Comparison of ENCODE assay signal across 9 mouse cellular contexts in genomic region chr15:88828800-88829705, GRCm38 (mm10). TPM values are rescaled to one million over a fixed set of nuclear protein-coding genes. Genes with fewer than 3 reads are reported as not detected.
DNase-seq lines count a peak whose midpoint lies in the region; ATAC-seq and TF ChIP-seq lines count a peak whose summit lies in the region.
"Had no signal": no experiment of that assay in that cellular context is flagged by ENCODE, and none has a peak within 500 bp of the region (broad histone marks: within the 10 kb centered on the region; RNA-seq: fewer than 3 reads in every experiment).

No protein-coding gene starts in this region.

- peaks cover 30% of the 10 kb centered on the region for H3K36me3 ChIP-seq in hindbrain, embryonic 12.5 days
- H3K36me3 ChIP-seq in lung, postnatal 0 days (ENCODE audit: insufficient read depth, low read length) = peaks cover 12% of the 10 kb centered on the region; the same call in 1 of the 2 replicates

- H3K9me3 ChIP-seq in hindbrain, embryonic 12.5 days (replicated peaks) = no peaks in the 10 kb centered on the region
- H3K9me3 ChIP-seq in lung, postnatal 0 days (ENCODE audit: low read length) = no peaks in the 10 kb centered on the region

- H3K4me2 ChIP-seq in hindbrain, embryonic 12.5 days (replicated peaks) = no peak overlapping the region
- no peak overlapping the region for H3K4me2 ChIP-seq in lung, postnatal 0 days (replicated peaks; ENCODE audit: low read depth, low read length)

- ATAC-seq in hindbrain, embryonic 12.5 days (ENCODE audit: low FRiP score) = peak; percentile 91
- peak; percentile 94 for ATAC-seq in lung, postnatal 0 days

- no peaks in the 10 kb centered on the region for H3K27me3 ChIP-seq in hindbrain, embryonic 12.5 days
- H3K27me3 ChIP-seq in lung, postnatal 0 days (replicated peaks; ENCODE audit: insufficient read depth, low read length) = no peaks in the 10 kb centered on the region

- no peak overlapping the region for H3K4me3 ChIP-seq in hindbrain, embryonic 12.5 days
- no peak overlapping the region for H3K4me3 ChIP-seq in lung, postnatal 0 days (ENCODE audit: low read depth, low read length)
- H3K4me3 ChIP-seq: myocyte had no signal

- WGBS in hindbrain, embryonic 12.5 days = 60% methylated on average over 17 of the region's 17 CpGs
- 50% methylated on average over 16 of the region's 17 CpGs for WGBS in lung, postnatal 0 days

- TF ChIP-seq EP300 in lung, postnatal 0 days (IDR thresholded peaks at IDR 0.05) = no peak

- H3K9ac ChIP-seq in hindbrain, embryonic 12.5 days = no peak overlapping the region
- no peak overlapping the region for H3K9ac ChIP-seq in lung, postnatal 0 days (replicated peaks; ENCODE audit: low read depth)

- peak; percentile 88 for TF ChIP-seq CTCF in lung, postnatal 0 days (IDR thresholded peaks at IDR 0.05)

- no peak overlapping the region for H3K27ac ChIP-seq in hindbrain, embryonic 12.5 days
- no peak overlapping the region for H3K27ac ChIP-seq in lung, postnatal 0 days (ENCODE audit: low read length)

- peaks cover 4% of the 10 kb centered on the region; the same call in 1 of the 2 replicates for H3K4me1 ChIP-seq in hindbrain, embryonic 12.5 days
- H3K4me1 ChIP-seq in lung, postnatal 0 days (ENCODE audit: insufficient read depth, low read depth, low read length) = no peaks in the 10 kb centered on the region; the same call in 1 of the 2 replicates

- DNase-seq in Muller cell, postnatal 12 days (ENCODE audit: inconsistent ontology term) = peak; percentile 69
- peak; percentile 96 to 98 for DNase-seq in cerebellum, postnatal 10 days
- DNase-seq in frontal cortex, postnatal 14 days (ENCODE audit: low spot score in 2 of 2) = peak; percentile 71 to 85
- DNase-seq in layer of hippocampus, postnatal 10 days (ENCODE audit: low spot score in 2 of 2) = peak; percentile 93 to 94
- DNase-seq in lung, postnatal 0 days (ENCODE audit: low spot score) = peak; percentile 89
- peak; percentile 88 for DNase-seq in ovary, postnatal 14 days (ENCODE audit: low spot score)
- DNase-seq in thymus, postnatal 0 days (ENCODE audit: low spot score) = peak; percentile 85

RNA-seq across cellular contexts. Expression of gene Creld2, which starts 9.6 kb away (rescaled TPM):
- polyA plus RNA-seq in hindbrain, embryonic 12.5 days (2016; fragmentation: Nextera tagmentation; extraction: Ambion mirVana) = 65.2 and 74.8 TPM in 2 replicates
- total RNA-seq in layer of hippocampus, postnatal 10 days (2021) = 10 to 100 TPM; 19.8 to 20.5 TPM
- 62.6 and 76.5 TPM in 2 replicates for polyA plus RNA-seq in lung, postnatal 0 days (2015; fragmentation: Nextera tagmentation; extraction: Ambion mirVana)
- polyA plus RNA-seq in thymus, postnatal 0 days (2015; fragmentation: Nextera tagmentation; extraction: Ambion mirVana) = 63.6 and 78.9 TPM in 2 replicates

RNA-seq across cellular contexts. Expression of gene Alg12, which starts 9.9 kb away (rescaled TPM):
- 9.1 and 9.9 TPM in 2 replicates for polyA plus RNA-seq in hindbrain, embryonic 12.5 days (2016; fragmentation: Nextera tagmentation; extraction: Ambion mirVana)
- total RNA-seq in layer of hippocampus, postnatal 10 days (2021) = 10 to 100 TPM in 1 of 2 experiments, 1 to 10 TPM in 1; 9.8 to 10.3 TPM
- polyA plus RNA-seq in lung, postnatal 0 days (2015; fragmentation: Nextera tagmentation; extraction: Ambion mirVana) = 7.2 and 7.9 TPM in 2 replicates
- 6.4 and 7.4 TPM in 2 replicates for polyA plus RNA-seq in thymus, postnatal 0 days (2015; fragmentation: Nextera tagmentation; extraction: Ambion mirVana)

RNA-seq across cellular contexts. Expression of gene Pim3, which starts 32.9 kb away (rescaled TPM):
- 45.3 and 48.0 TPM in 2 replicates for polyA plus RNA-seq in hindbrain, embryonic 12.5 days (2016; fragmentation: Nextera tagmentation; extraction: Ambion mirVana)
- total RNA-seq in layer of hippocampus, postnatal 10 days (2021) = 10 to 100 TPM; 35.7 to 39.5 TPM
- polyA plus RNA-seq in lung, postnatal 0 days (2015; fragmentation: Nextera tagmentation; extraction: Ambion mirVana) = 66.0 and 69.6 TPM in 2 replicates
- polyA plus RNA-seq in thymus, postnatal 0 days (2015; fragmentation: Nextera tagmentation; extraction: Ambion mirVana) = 40.2 and 43.8 TPM in 2 replicates
